Mouse (Mus musculus): ENCODE results near the gene Olfml2a. TPM values are rescaled to one million over a fixed set of nuclear protein-coding genes. Genes with fewer than 3 reads are reported as not detected.

Olfml2a gene
- polyA plus RNA-seq, 1 experiment from 2014 or later, result 8.5 TPM

GRCm38 (mm10) chr2:38941898-38942297, 10.1 kb downstream of the Olfml2a start:
- Histone ChIP-seq H3K4me3 (no peak overlapping the region), H3K9ac (no peak overlapping the region), H3K27me3 (no peaks in the 10 kb centered on the region), H3K4me1 (no peaks in the 10 kb centered on the region; the same call in 1 of the 2 replicates), H3K4me2 (no peak overlapping the region), H3K36me3 (no peaks in the 10 kb centered on the region), H3K27ac (no peak overlapping the region), H3K9me3 (no peaks in the 10 kb centered on the region)
- WGBS, result 77% methylated on average over 2 of the region's 2 CpGs
- ATAC-seq (ENCODE audit: insufficient number of reproducible peaks, low FRiP score, low TSS enrichment, low read depth), result no peak

- Histone ChIP-seq H3K4me3 (no peak overlapping the region), H3K27ac (no peak overlapping the region), H3K4me1 (no peaks in the 10 kb centered on the region), H3K9ac (no peak overlapping the region), H3K9me3 (no peaks in the 10 kb centered on the region), H3K27me3 (no peaks in the 10 kb centered on the region), H3K4me2 (no peak overlapping the region), H3K36me3 (no peaks in the 10 kb centered on the region)
- 70% methylated on average over 5 of the region's 5 CpGs for WGBS
- ATAC-seq (ENCODE audit: insufficient number of reproducible peaks, low FRiP score, low TSS enrichment, low read depth), result no peak
Measured at GRCm38 (mm10) chr2:38943161-38943560, 11.4 kb downstream of the Olfml2a start.

GRCm38 (mm10) chr2:38943977-38944376, 12.2 kb downstream of the Olfml2a start:
- WGBS, result 43% methylated on average over 2 of the region's 2 CpGs
- Histone ChIP-seq H3K9ac (no peak overlapping the region), H3K4me1 (no peaks in the 10 kb centered on the region), H3K27ac (no peak overlapping the region), H3K4me2 (no peak overlapping the region), H3K36me3 (no peaks in the 10 kb centered on the region), H3K4me3 (no peak overlapping the region), H3K27me3 (no peaks in the 10 kb centered on the region), H3K9me3 (no peaks in the 10 kb centered on the region)
- no peak for ATAC-seq (ENCODE audit: insufficient number of reproducible peaks, low FRiP score, low TSS enrichment, low read depth)

- Histone ChIP-seq H3K4me1 (no peaks in the 10 kb centered on the region), H3K9ac (no peak overlapping the region), H3K27me3 (no peaks in the 10 kb centered on the region), H3K36me3 (no peaks in the 10 kb centered on the region), H3K27ac (no peak overlapping the region), H3K4me2 (no peak overlapping the region), H3K9me3 (no peaks in the 10 kb centered on the region), H3K4me3 (no peak overlapping the region)
- WGBS, result 68% methylated on average over 3 of the region's 3 CpGs
- no peak for ATAC-seq (ENCODE audit: insufficient number of reproducible peaks, low FRiP score, low TSS enrichment, low read depth)
Measured at GRCm38 (mm10) chr2:38944460-38945161, 12.8 kb downstream of the Olfml2a start.

GRCm38 (mm10) chr2:38947566-38947965, 15.8 kb downstream of the Olfml2a start:
- Histone ChIP-seq H3K27ac (no peak overlapping the region), H3K9ac (no peak overlapping the region), H3K9me3 (no peaks in the 10 kb centered on the region), H3K4me3 (no peak overlapping the region), H3K36me3 (no peaks in the 10 kb centered on the region), H3K4me2 (no peak overlapping the region), H3K4me1 (0 out of 2 replicates have a peak, but pooled peaks cover 4% of the 10 kb centered on the region), H3K27me3 (no peaks in the 10 kb centered on the region)
- WGBS, result 60% methylated on average over 7 of the region's 7 CpGs
- no peak for ATAC-seq (ENCODE audit: insufficient number of reproducible peaks, low FRiP score, low TSS enrichment, low read depth)

- H3K4me3 ChIP-seq, result no peak overlapping the region
- 0 out of 2 replicates have a peak, but pooled peaks cover 4% of the 10 kb centered on the region for H3K4me1 ChIP-seq
- H3K27ac ChIP-seq, result no peak overlapping the region
- no peak overlapping the region for H3K4me2 ChIP-seq
- 0 out of 2 replicates have a peak, but pooled peaks have one; percentile 42 for ATAC-seq (ENCODE audit: insufficient number of reproducible peaks, low FRiP score, low TSS enrichment, low read depth)
- no peaks in the 10 kb centered on the region for H3K36me3 ChIP-seq
- H3K9me3 ChIP-seq, result no peaks in the 10 kb centered on the region
- 61% methylated on average over 7 of the region's 7 CpGs for WGBS
- H3K9ac ChIP-seq, result no peak overlapping the region
- no peaks in the 10 kb centered on the region for H3K27me3 ChIP-seq
Measured at GRCm38 (mm10) chr2:38950281-38950719, 18.5 kb downstream of the Olfml2a start.

- Histone ChIP-seq H3K4me3 (no peak overlapping the region), H3K36me3 (no peaks in the 10 kb centered on the region), H3K27me3 (no peaks in the 10 kb centered on the region), H3K27ac (no peak overlapping the region), H3K4me1 (0 out of 2 replicates have a peak, but pooled peaks cover 4% of the 10 kb centered on the region), H3K9ac (no peak overlapping the region), H3K9me3 (no peaks in the 10 kb centered on the region), H3K4me2 (no peak overlapping the region)
- WGBS, result 61% methylated on average over 5 of the region's 5 CpGs
- no peak for ATAC-seq (ENCODE audit: insufficient number of reproducible peaks, low FRiP score, low TSS enrichment, low read depth)
Measured at GRCm38 (mm10) chr2:38953152-38953883, 21.5 kb downstream of the Olfml2a start.

- no peak for ATAC-seq (ENCODE audit: insufficient number of reproducible peaks, low FRiP score, low TSS enrichment, low read depth)
- Histone ChIP-seq H3K4me3 (no peak overlapping the region), H3K27ac (no peak overlapping the region), H3K9me3 (no peaks in the 10 kb centered on the region), H3K4me2 (no peak overlapping the region), H3K9ac (no peak overlapping the region), H3K27me3 (no peaks in the 10 kb centered on the region), H3K36me3 (no peaks in the 10 kb centered on the region), H3K4me1 (0 out of 2 replicates have a peak, but pooled peaks cover 3% of the 10 kb centered on the region)
- WGBS, result 59% methylated on average over 2 of the region's 2 CpGs
Measured at GRCm38 (mm10) chr2:38956062-38956461, 24.3 kb downstream of the Olfml2a start.

GRCm38 (mm10) chr2:38957671-38958223, 26.0 kb downstream of the Olfml2a start:
- WGBS, result 79% methylated on average over 5 of the region's 5 CpGs
- Histone ChIP-seq H3K36me3 (no peaks in the 10 kb centered on the region), H3K4me3 (no peak overlapping the region), H3K9me3 (no peaks in the 10 kb centered on the region), H3K9ac (no peak overlapping the region), H3K27ac (no peak overlapping the region), H3K4me2 (no peak overlapping the region), H3K27me3 (no peaks in the 10 kb centered on the region), H3K4me1 (no peaks in the 10 kb centered on the region)
- no peak for ATAC-seq (ENCODE audit: insufficient number of reproducible peaks, low FRiP score, low TSS enrichment, low read depth)

GRCm38 (mm10) chr2:38964198-38964597, 32.4 kb downstream of the Olfml2a start:
- Histone ChIP-seq H3K4me1 (no peaks in the 10 kb centered on the region), H3K36me3 (no peaks in the 10 kb centered on the region), H3K27me3 (no peaks in the 10 kb centered on the region), H3K9me3 (no peaks in the 10 kb centered on the region), H3K4me2 (no peak overlapping the region), H3K27ac (no peak overlapping the region), H3K9ac (no peak overlapping the region), H3K4me3 (no peak overlapping the region)
- ATAC-seq (ENCODE audit: insufficient number of reproducible peaks, low FRiP score, low TSS enrichment, low read depth), result no peak
- 12% methylated on average over 4 of the region's 4 CpGs for WGBS

- Histone ChIP-seq H3K4me2 (no peak overlapping the region), H3K27me3 (no peaks in the 10 kb centered on the region), H3K9ac (no peak overlapping the region), H3K9me3 (no peaks in the 10 kb centered on the region), H3K4me1 (no peaks in the 10 kb centered on the region), H3K27ac (no peak overlapping the region), H3K36me3 (no peaks in the 10 kb centered on the region), H3K4me3 (no peak overlapping the region)
- WGBS, result 87% methylated on average over 2 of the region's 2 CpGs
- no peak for ATAC-seq (ENCODE audit: insufficient number of reproducible peaks, low FRiP score, low TSS enrichment, low read depth)
Measured at GRCm38 (mm10) chr2:38969650-38970049, 37.9 kb downstream of the Olfml2a start.

GRCm38 (mm10) chr2:38970057-38970456, 38.3 kb downstream of the Olfml2a start:
- 63% methylated on average over 5 of the region's 5 CpGs for WGBS
- Histone ChIP-seq H3K36me3 (no peaks in the 10 kb centered on the region), H3K27ac (no peak overlapping the region), H3K4me1 (no peaks in the 10 kb centered on the region), H3K4me3 (no peak overlapping the region), H3K4me2 (no peak overlapping the region), H3K9ac (no peak overlapping the region), H3K9me3 (no peaks in the 10 kb centered on the region), H3K27me3 (no peaks in the 10 kb centered on the region)
- ATAC-seq (ENCODE audit: insufficient number of reproducible peaks, low FRiP score, low TSS enrichment, low read depth), result no peak
